Mouse (Mus musculus): ENCODE results near the gene Sh3pxd2a. TPM values are rescaled to one million over a fixed set of nuclear protein-coding genes. Genes with fewer than 3 reads are reported as not detected.

Sh3pxd2a gene
- polyA plus RNA-seq, 1 experiment from 2014 or later = 2.3 TPM

- H3K4me2 ChIP-seq = no peak overlapping the region
- H3K9ac ChIP-seq = no peak overlapping the region
- 86% methylated on average over 4 of the region's 4 CpGs for WGBS
- no peak overlapping the region for H3K27ac ChIP-seq
- H3K27me3 ChIP-seq (replicated peaks) = no peaks in the 10 kb centered on the region
- H3K9me3 ChIP-seq = no peaks in the 10 kb centered on the region
- no peak for ATAC-seq (replicated peaks)
- no peaks in the 10 kb centered on the region for H3K36me3 ChIP-seq (replicated peaks)
- H3K4me1 ChIP-seq = peaks cover 9% of the 10 kb centered on the region; the same call in 1 of the 2 replicates
- no peak overlapping the region for H3K4me3 ChIP-seq
Observed at GRCm38 (mm10) chr19:47440967-47441366, 23.2 kb downstream of the Sh3pxd2a start.

- Histone ChIP-seq H3K4me3 (no peak overlapping the region), H3K4me1 (peaks cover 9% of the 10 kb centered on the region; the same call in 1 of the 2 replicates), H3K27me3 (replicated peaks) (no peaks in the 10 kb centered on the region), H3K27ac (no peak overlapping the region), H3K9me3 (no peaks in the 10 kb centered on the region), H3K9ac (no peak overlapping the region), H3K4me2 (no peak overlapping the region), H3K36me3 (replicated peaks) (no peaks in the 10 kb centered on the region)
- no peak for ATAC-seq (replicated peaks)
- 94% methylated on average over 7 of the region's 7 CpGs for WGBS
Observed at GRCm38 (mm10) chr19:47440435-47440803, 23.8 kb downstream of the Sh3pxd2a start.

DNA sequence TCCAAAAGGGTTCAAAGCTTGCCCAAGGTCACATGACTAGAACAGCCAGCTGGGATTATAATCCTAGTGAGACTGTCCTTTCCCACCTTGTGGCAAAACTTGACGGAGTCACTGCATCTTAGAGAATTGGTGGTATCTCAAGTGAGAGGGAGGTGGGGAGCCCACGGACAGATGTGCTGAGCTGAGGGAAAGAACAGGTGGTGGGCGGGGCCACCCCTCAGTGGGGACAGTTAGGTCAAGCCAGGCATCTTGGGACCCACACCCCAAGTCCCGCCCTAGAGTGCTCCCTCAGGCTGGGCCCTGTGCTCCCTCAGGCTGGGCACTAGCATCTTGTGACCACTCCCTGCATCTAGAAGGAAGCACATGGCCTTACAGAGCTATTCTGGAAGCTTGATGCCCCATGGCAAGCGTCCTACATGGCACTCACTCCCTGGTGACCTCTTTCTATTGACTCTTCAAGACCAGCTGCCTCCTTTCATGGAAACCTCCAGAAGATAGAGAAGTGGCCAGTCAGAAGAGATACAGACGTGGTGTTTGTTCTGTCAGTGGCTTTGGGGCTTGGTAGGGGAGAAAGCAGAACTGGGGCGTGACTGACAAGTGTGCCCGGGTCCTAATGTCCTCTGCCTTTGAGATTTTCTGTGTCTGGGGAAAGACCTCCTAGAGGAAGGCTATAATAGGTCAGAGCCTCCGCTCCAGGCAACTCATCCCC is 24.3 kb downstream of the Sh3pxd2a start:
- no peaks in the 10 kb centered on the region for H3K9me3 ChIP-seq
- 88% methylated on average over 9 of the region's 9 CpGs for WGBS
- ATAC-seq (replicated peaks) = no peak
- no peaks in the 10 kb centered on the region for H3K36me3 ChIP-seq (replicated peaks)
- no peak overlapping the region for H3K4me3 ChIP-seq
- H3K4me1 ChIP-seq = peaks cover 9% of the 10 kb centered on the region; the same call in 1 of the 2 replicates
- H3K27me3 ChIP-seq (replicated peaks) = no peaks in the 10 kb centered on the region
- no peak overlapping the region for H3K9ac ChIP-seq
- no peak overlapping the region for H3K27ac ChIP-seq
- H3K4me2 ChIP-seq = no peak overlapping the region

DNA sequence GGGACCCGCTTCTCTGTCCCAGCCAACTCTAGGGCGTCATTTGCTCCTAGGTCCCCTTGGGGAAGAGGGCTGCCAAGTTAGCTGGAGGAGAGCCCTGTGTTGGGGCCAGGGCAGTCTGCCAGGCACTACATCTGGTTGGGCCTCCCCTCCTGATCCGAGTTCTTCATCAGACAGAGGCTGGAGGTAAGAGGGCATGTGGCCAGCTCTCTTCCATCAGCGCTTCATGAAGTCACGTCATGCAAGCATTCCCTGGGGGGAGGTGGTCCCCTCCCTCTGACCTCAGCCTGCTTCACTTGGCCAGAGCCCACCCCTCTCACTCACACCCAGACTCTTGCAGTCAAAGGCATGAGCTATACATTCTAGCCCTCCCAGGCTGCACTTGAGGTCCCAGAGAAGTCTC is 25.8 kb downstream of the Sh3pxd2a start:
- H3K27me3 ChIP-seq (replicated peaks) = no peaks in the 10 kb centered on the region
- no peak overlapping the region for H3K9ac ChIP-seq
- ATAC-seq (replicated peaks) = peak; percentile 30; the same call in 1 of the 2 replicates
- no peaks in the 10 kb centered on the region for H3K9me3 ChIP-seq
- WGBS = 70% methylated on average over 5 of the region's 5 CpGs
- H3K27ac ChIP-seq = no peak overlapping the region
- no peak overlapping the region for H3K4me2 ChIP-seq
- H3K4me3 ChIP-seq = no peak overlapping the region
- peaks cover 3% of the 10 kb centered on the region; the same call in 1 of the 2 replicates for H3K4me1 ChIP-seq
- no peaks in the 10 kb centered on the region for H3K36me3 ChIP-seq (replicated peaks)

GRCm38 (mm10) chr19:47437040-47437439 is 27.2 kb downstream of the Sh3pxd2a start:
- Histone ChIP-seq H3K9ac (no peak overlapping the region), H3K4me3 (no peak overlapping the region), H3K4me2 (no peak overlapping the region), H3K27me3 (replicated peaks) (no peaks in the 10 kb centered on the region), H3K36me3 (replicated peaks) (no peaks in the 10 kb centered on the region), H3K4me1 (0 out of 2 replicates have a peak, but pooled peaks cover 2% of the 10 kb centered on the region), H3K9me3 (no peaks in the 10 kb centered on the region), H3K27ac (no peak overlapping the region)
- ATAC-seq (replicated peaks) = no peak
- 93% methylated on average over 4 of the region's 4 CpGs for WGBS

DNA sequence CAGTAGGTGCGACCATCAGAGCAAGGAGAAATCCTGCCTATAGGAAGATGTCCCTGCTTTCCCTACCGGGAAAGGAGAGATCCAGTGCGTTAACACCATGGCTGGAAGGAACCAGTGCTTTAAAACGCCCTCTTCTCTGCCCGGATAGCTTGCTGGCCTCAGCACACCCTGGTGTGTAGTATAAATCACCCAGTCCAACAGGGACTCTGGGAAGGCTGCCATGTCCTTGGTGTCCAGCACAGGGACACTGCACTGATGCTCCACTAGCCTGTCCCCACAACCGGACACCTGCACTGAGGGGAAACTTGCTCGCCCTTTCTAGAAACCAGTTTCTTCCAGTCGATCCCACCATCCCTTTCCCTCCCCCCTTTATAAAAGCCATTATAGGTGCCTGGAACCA is 28.0 kb downstream of the Sh3pxd2a start:
- Histone ChIP-seq H3K27ac (no peak overlapping the region), H3K4me2 (no peak overlapping the region), H3K36me3 (replicated peaks) (no peaks in the 10 kb centered on the region), H3K4me3 (no peak overlapping the region), H3K27me3 (replicated peaks) (no peaks in the 10 kb centered on the region), H3K9me3 (no peaks in the 10 kb centered on the region), H3K9ac (no peak overlapping the region), H3K4me1 (0 out of 2 replicates have a peak, but pooled peaks cover 2% of the 10 kb centered on the region)
- 91% methylated on average over 8 of the region's 8 CpGs for WGBS
- no peak for ATAC-seq (replicated peaks)

DNA sequence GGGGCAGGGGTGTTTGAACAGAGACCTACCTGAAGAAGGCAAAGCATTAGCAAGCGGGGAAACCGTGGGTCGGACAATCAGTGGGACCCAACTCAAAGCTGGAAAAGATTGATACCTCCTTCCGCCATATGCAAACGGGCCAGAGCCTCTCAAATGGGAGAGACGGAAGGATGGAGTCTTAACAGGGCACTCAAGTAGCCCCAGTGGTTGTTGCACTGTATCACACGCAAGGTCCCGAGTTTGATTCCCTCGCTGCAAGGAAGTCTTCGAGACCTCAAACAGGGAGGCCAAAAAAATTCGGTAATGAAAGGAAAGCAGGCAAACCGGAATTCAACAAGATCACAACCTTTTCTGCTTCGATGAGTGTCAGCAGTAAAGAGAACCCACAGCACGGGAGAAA is 29.5 kb downstream of the Sh3pxd2a start:
- no peak overlapping the region for H3K4me2 ChIP-seq
- no peaks in the 10 kb centered on the region for H3K27me3 ChIP-seq (replicated peaks)
- H3K9ac ChIP-seq = no peak overlapping the region
- no peak overlapping the region for H3K27ac ChIP-seq
- no peak for ATAC-seq (replicated peaks)
- no peak overlapping the region for H3K4me3 ChIP-seq
- no peaks in the 10 kb centered on the region for H3K36me3 ChIP-seq (replicated peaks)
- H3K9me3 ChIP-seq = no peaks in the 10 kb centered on the region
- WGBS = 96% methylated on average over 14 of the region's 14 CpGs
- H3K4me1 ChIP-seq = 0 out of 2 replicates have a peak, but pooled peaks cover 2% of the 10 kb centered on the region

GRCm38 (mm10) chr19:47432339-47432738 is 31.9 kb downstream of the Sh3pxd2a start:
- no peak overlapping the region for H3K9ac ChIP-seq
- no peaks in the 10 kb centered on the region for H3K27me3 ChIP-seq (replicated peaks)
- WGBS = 70% methylated on average over 10 of the region's 10 CpGs
- H3K36me3 ChIP-seq (replicated peaks) = no peaks in the 10 kb centered on the region
- H3K4me3 ChIP-seq = no peak overlapping the region
- no peaks in the 10 kb centered on the region for H3K4me1 ChIP-seq
- H3K27ac ChIP-seq = no peak overlapping the region
- H3K9me3 ChIP-seq = no peaks in the 10 kb centered on the region
- no peak overlapping the region for H3K4me2 ChIP-seq
- ATAC-seq (replicated peaks) = no peak

GRCm38 (mm10) chr19:47431189-47431931 is 32.8 kb downstream of the Sh3pxd2a start:
- Histone ChIP-seq H3K36me3 (replicated peaks) (no peaks in the 10 kb centered on the region), H3K4me3 (no peak overlapping the region), H3K27ac (no peak overlapping the region), H3K27me3 (replicated peaks) (no peaks in the 10 kb centered on the region), H3K9me3 (no peaks in the 10 kb centered on the region), H3K4me1 (no peaks in the 10 kb centered on the region), H3K9ac (no peak overlapping the region), H3K4me2 (no peak overlapping the region)
- no peak for ATAC-seq (replicated peaks)
- WGBS = 60% methylated on average over 11 of the region's 11 CpGs

DNA sequence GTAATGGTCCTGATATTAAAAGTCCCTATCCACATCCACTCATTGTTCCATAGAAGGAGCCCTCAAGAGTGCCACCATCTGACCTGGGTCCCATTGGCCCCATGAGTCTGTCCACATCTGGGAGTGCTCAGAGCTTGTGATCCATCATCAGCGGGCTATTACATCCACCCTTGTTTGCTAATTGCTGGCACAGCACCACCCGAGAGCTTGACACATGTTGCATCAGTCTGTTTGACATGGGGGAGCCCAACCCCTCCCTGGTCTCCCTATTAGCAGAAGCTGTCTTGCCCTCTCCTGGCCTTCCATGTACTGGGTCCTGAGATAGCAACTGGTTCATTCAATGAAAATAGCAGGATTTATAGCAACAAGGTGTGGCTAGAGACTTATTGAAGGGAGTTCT is 34.0 kb downstream of the Sh3pxd2a start:
- Histone ChIP-seq H3K9me3 (no peaks in the 10 kb centered on the region), H3K4me3 (no peak overlapping the region), H3K36me3 (replicated peaks) (no peaks in the 10 kb centered on the region), H3K4me1 (no peaks in the 10 kb centered on the region), H3K4me2 (no peak overlapping the region), H3K27ac (no peak overlapping the region), H3K9ac (no peak overlapping the region), H3K27me3 (replicated peaks) (no peaks in the 10 kb centered on the region)
- ATAC-seq (replicated peaks) = no peak
- 98% methylated on average over 2 of the region's 2 CpGs for WGBS

DNA sequence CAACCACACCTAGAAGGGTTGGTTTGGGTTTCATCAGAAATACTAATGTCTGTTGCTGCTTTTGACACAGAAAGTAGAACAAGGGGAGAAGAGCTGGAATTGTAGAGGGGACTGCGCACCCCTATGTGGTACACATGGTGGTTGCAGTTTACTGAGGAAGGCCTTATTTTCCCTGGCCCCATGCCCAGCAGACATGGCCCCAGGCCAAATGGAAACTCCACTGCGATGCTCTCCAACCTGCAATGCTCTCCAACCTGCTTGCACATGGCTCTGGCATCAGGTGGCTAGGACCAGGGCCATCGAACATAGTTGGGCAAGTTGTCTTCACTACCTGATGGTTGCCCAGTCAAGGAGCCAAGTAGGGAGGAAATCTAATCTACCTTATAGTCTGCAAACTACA is 35.0 kb downstream of the Sh3pxd2a start:
- Histone ChIP-seq H3K27ac (no peak overlapping the region), H3K4me3 (no peak overlapping the region), H3K4me1 (no peaks in the 10 kb centered on the region), H3K9ac (no peak overlapping the region), H3K9me3 (no peaks in the 10 kb centered on the region), H3K4me2 (no peak overlapping the region), H3K36me3 (replicated peaks) (no peaks in the 10 kb centered on the region), H3K27me3 (replicated peaks) (no peaks in the 10 kb centered on the region)
- no peak for ATAC-seq (replicated peaks)
- 82% methylated on average over 3 of the region's 3 CpGs for WGBS

GRCm38 (mm10) chr19:47428794-47429193 is 35.4 kb downstream of the Sh3pxd2a start:
- H3K27me3 ChIP-seq (replicated peaks) = no peaks in the 10 kb centered on the region
- H3K36me3 ChIP-seq (replicated peaks) = no peaks in the 10 kb centered on the region
- 78% methylated on average over 7 of the region's 7 CpGs for whole genome bisulfite sequencing
- H3K4me3 ChIP-seq = no peak overlapping the region
- no peaks in the 10 kb centered on the region for H3K9me3 ChIP-seq
- no peaks in the 10 kb centered on the region for H3K4me1 ChIP-seq
- no peak overlapping the region for H3K27ac ChIP-seq
- ATAC-seq (replicated peaks) = no peak
- no peak overlapping the region for H3K4me2 ChIP-seq
- no peak overlapping the region for H3K9ac ChIP-seq
